Mouse (Mus musculus) c-Kit-positive CD71-negative TER-119-negative erythroid progenitor cells, embryonic 14.5 days (primary cell): ENCODE data around the gene Rnf157.
"Not testable (repeated sequence)": the region's sequence is repeated elsewhere in the genome, so short reads cannot be mapped to it uniquely, and the experiment has no call there.

Source experiments
- DNase-seq: peaks from one replicate; pipeline ENCODE4 v3.0.0-alpha.2; 2013; ENCODE audit warnings: low read depth

The Rnf157 gene

GRCm38 (mm10) chr11:116418194-116418840 lies 5.5 kb upstream of the Rnf157 start:
- DNase-seq = no peak

GRCm38 (mm10) chr11:116417054-116417453 lies 4.2 kb upstream of the Rnf157 start:
- no peak for DNase-seq

- no peak for DNase-seq
Measured at GRCm38 (mm10) chr11:116416196-116416943, 3.5 kb upstream of the Rnf157 start.

GRCm38 (mm10) chr11:116413631-116414022 lies 795 bp upstream of the Rnf157 start:
- no peak for DNase-seq

DNA sequence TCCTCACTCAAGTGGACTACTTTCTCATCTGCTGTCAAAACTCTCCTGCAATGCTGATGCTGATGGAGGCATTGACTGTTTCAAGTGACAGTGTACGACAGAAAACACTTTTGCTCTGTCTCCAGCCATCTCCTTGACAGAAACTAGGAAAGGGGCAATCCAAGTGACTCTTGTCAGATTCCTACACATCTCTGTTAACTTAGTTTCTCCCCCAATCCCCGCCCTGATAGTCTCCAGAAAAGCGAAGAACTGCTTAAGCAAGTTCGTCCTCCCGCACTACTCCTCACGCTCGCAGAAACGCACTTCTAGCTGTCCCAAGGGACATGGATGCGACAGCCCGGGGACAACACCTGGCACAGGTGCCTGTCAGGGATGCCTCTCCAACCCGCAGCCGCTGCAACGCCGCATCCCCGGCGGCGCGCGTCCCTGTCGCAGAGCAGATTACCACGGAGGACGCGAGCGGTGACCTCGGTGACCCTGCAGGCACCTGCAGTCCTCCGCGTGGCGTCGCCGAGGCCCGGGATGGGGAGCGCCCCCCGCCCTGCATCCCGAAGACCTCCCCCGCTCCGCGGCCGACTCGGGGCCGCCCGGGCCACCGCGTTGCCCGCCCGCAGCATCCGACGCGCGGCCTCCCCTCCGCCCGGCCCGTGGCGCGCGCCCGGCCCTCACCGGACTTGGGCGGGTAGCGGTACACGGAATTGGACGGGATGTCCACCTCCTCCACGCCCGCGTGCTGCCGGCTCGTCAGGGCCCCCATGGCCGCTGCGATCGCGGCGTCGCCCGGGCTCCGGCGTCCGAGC lies 604 bp downstream of the Rnf157 start:
- DNase-seq = no peak

GRCm38 (mm10) chr11:116411582-116411981 lies 1.2 kb downstream of the Rnf157 start:
- no peak for DNase-seq

DNA sequence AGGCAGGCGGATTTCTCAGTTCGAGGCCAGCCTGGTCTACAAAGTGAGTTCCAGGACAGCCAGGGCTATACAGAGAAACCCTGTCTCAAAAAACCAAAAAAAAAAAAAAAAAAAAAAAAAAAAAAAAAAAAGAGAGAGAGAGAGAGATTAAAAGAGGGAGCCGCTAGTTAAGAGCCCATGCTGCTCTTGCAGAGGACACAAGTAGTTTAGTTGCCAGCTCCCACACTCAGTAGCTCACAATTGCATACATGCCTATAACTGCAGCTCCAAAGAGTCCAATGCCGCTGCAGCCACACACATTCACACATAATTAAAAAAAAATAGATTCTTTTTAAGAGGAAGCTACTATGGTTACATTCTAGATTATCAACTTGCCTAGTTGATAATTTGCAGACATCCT lies 2.4 kb downstream of the Rnf157 start:
- DNase-seq = not testable (repeated sequence)

GRCm38 (mm10) chr11:116409008-116409407 lies 3.8 kb downstream of the Rnf157 start:
- DNase-seq = no peak

DNA sequence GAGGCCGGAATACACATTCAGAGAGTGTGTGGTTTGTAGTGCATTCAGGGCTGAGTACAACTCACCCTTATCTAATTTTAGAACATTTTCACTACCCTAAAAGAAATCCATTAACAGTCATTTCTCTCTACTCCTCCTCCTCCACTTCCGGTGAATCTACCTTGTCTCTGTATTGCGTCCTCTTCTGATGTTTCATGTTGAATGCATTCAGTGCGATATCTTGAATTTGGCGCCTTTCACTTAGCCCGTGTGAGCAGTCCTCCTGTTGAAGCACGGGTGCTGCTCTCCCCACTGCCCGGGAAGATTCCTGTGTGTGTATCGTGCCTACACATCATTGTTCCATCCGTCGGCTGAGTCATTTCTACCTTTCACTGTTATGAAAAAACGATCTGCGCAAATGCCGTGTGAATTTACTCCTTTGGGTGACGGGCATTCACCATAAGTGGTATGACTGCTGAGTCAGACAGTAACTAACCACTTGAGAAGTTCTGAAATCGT lies 6.6 kb downstream of the Rnf157 start:
- no peak for DNase-seq

GRCm38 (mm10) chr11:116405601-116406000 lies 7.2 kb downstream of the Rnf157 start:
- no peak for DNase-seq

GRCm38 (mm10) chr11:116400560-116400959 lies 12.3 kb downstream of the Rnf157 start:
- no peak for DNase-seq

GRCm38 (mm10) chr11:116398348-116398677 lies 14.5 kb downstream of the Rnf157 start:
- no peak for DNase-seq

DNA sequence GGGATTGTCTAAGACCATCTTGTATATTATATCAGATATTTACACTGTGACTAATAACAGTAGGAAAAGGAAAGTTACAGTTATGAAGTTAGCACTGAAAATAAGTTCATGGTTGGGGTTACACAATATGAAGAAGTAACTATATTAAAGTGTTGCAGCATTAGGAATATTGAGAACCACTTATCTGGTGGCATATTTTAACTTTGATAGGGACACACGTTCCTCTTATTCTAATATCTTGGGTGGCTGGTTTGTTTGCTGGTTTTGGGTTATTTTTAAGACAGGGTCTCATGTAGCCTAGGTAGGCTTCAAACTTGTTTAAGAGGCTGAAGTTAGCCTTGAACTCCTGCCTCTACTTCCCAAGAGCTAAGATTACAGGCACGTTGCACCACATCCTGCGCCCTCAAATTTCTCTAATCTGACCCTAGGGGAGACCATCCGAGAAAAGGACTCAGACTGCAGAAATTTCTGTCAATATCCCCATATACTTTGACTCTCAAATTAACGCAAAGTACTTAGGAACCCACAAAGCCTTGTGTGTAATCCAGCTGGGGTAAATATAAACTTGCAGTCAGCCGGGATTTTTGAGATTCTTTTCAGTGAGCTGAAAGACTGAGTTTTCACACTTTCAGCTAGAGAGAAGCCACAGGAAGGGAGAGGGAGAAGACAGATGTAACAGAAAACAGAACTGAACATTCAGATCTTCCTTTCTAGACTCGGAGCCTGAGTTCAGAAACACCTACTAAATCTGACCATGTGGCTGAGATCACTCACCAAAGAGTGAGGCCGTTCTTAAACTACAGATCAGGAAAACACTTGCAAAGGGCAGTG lies 15.1 kb downstream of the Rnf157 start:
- no peak for DNase-seq

GRCm38 (mm10) chr11:116396934-116397330 lies 15.9 kb downstream of the Rnf157 start:
- DNase-seq = no peak

GRCm38 (mm10) chr11:116396276-116396933 lies 16.4 kb downstream of the Rnf157 start:
- DNase-seq = no peak

GRCm38 (mm10) chr11:116394769-116395168 lies 18.1 kb downstream of the Rnf157 start:
- no peak for DNase-seq

- no peak for DNase-seq
Measured at GRCm38 (mm10) chr11:116388841-116389480, 23.9 kb downstream of the Rnf157 start.

- no peak for DNase-seq
Measured at GRCm38 (mm10) chr11:116387086-116388071, 25.5 kb downstream of the Rnf157 start.

- no peak for DNase-seq
Measured at GRCm38 (mm10) chr11:116385999-116386398, 26.8 kb downstream of the Rnf157 start.

DNA sequence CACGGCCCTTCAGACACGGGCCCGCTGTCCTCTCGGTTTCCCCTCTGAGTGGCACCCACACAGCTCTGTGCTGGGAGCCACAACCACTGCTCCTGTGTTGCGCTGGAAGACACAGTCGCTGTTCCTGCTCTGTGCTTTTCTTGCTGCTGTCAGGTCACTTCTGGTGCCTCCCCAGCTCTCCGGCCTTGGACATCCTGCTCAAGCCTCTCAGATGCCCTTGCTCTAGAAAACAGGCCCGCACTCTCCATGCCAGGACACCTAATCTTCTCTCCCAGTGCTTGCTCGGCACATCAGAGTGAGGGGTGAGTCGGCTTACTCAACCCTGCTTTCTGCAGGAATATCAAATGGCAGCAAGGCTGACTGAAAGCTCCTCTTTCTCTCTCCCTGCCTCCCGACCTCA lies 28.7 kb downstream of the Rnf157 start:
- no peak for DNase-seq
